ENCODE assay signal across 10 mouse cellular contexts in genomic region chr17:85190128-85190435, GRCm38 (mm10).
DNase-seq lines count a peak whose midpoint lies in the region; ATAC-seq lines count a peak whose summit lies in the region.
"Had no signal": no experiment of that assay in that cellular context is flagged by ENCODE, and none has a peak within 500 bp of the region (broad histone marks: within the 10 kb centered on the region; RNA-seq: fewer than 3 reads in every experiment).

No protein-coding gene starts in this region.

- ATAC-seq in forebrain, embryonic 12.5 days (ENCODE audit: low FRiP score): no peak
- no peak; the same call in 1 of the 2 replicates for ATAC-seq in neural tube, embryonic 13.5 days (ENCODE audit: low read depth)
- no peak for ATAC-seq in liver, embryonic 12.5 days
- ATAC-seq in megakaryocyte-erythroid progenitor cell, adult 5-6 weeks (replicated peaks; ENCODE audit: low FRiP score, low TSS enrichment, poor library complexity, severe bottlenecking): no peak

- under 1% methylated on average over 7 of the region's 7 CpGs for WGBS in forebrain, embryonic 12.5 days
- 4% methylated on average over 7 of the region's 7 CpGs for WGBS in neural tube, embryonic 13.5 days
- WGBS in liver, embryonic 12.5 days (ENCODE audit: insufficient replicate concordance): 49% methylated on average over 7 of the region's 7 CpGs

- H3K36me3 ChIP-seq in forebrain, embryonic 12.5 days (replicated peaks): no peaks in the 10 kb centered on the region
- no peaks in the 10 kb centered on the region for H3K36me3 ChIP-seq in neural tube, embryonic 13.5 days
- no peaks in the 10 kb centered on the region for H3K36me3 ChIP-seq in liver, embryonic 12.5 days
- H3K36me3 ChIP-seq: embryonic facial prominence, embryonic 15.5 days; heart, embryonic 15.5 days had no signal

- no peak overlapping the region for H3K9ac ChIP-seq in forebrain, embryonic 12.5 days
- peak overlapping the region; percentile 54 for H3K9ac ChIP-seq in neural tube, embryonic 13.5 days
- H3K9ac ChIP-seq in liver, embryonic 12.5 days: no peak overlapping the region
- H3K9ac ChIP-seq: embryonic facial prominence, embryonic 15.5 days; heart, embryonic 15.5 days had no signal

- H3K4me3 ChIP-seq in forebrain, embryonic 12.5 days (replicated peaks): no peak overlapping the region
- H3K4me3 ChIP-seq in neural tube, embryonic 13.5 days: no peak overlapping the region
- H3K4me3 ChIP-seq in liver, embryonic 12.5 days: no peak overlapping the region
- H3K4me3 ChIP-seq: heart, embryonic 15.5 days had no signal

- H3K27ac ChIP-seq in forebrain, embryonic 12.5 days: no peak overlapping the region
- no peak overlapping the region for H3K27ac ChIP-seq in neural tube, embryonic 13.5 days (replicated peaks)
- no peak overlapping the region for H3K27ac ChIP-seq in liver, embryonic 12.5 days
- H3K27ac ChIP-seq: embryonic facial prominence, embryonic 15.5 days; heart, embryonic 15.5 days had no signal

- no peaks in the 10 kb centered on the region for H3K9me3 ChIP-seq in forebrain, embryonic 12.5 days
- no peaks in the 10 kb centered on the region for H3K9me3 ChIP-seq in neural tube, embryonic 13.5 days
- H3K9me3 ChIP-seq in liver, embryonic 12.5 days (replicated peaks): no peaks in the 10 kb centered on the region
- H3K9me3 ChIP-seq: embryonic facial prominence, embryonic 15.5 days; heart, embryonic 15.5 days had no signal

- peaks cover 5% of the 10 kb centered on the region for H3K4me1 ChIP-seq in forebrain, embryonic 12.5 days
- H3K4me1 ChIP-seq in neural tube, embryonic 13.5 days (replicated peaks): peaks cover 5% of the 10 kb centered on the region
- no peaks in the 10 kb centered on the region for H3K4me1 ChIP-seq in liver, embryonic 12.5 days
- H3K4me1 ChIP-seq: heart, embryonic 15.5 days had no signal

- DNase-seq in ZHBTc4 (ENCODE audit: low read depth, low spot score): peak; percentile 51
- peak; percentile 25 to 54 for DNase-seq in kidney, adult 8-10 months
- DNase-seq in left cerebral cortex, adult 9 months (ENCODE audit: low spot score in 2 of 2): no peak
- no peak for DNase-seq in spleen, postnatal 4 days (ENCODE audit: low spot score in 2 of 2)

- H3K27me3 ChIP-seq in forebrain, embryonic 12.5 days: peaks cover 4% of the 10 kb centered on the region; the same call in 1 of the 2 replicates
- no peaks in the 10 kb centered on the region for H3K27me3 ChIP-seq in neural tube, embryonic 13.5 days
- H3K27me3 ChIP-seq in liver, embryonic 12.5 days (replicated peaks): peaks cover 4% of the 10 kb centered on the region; the same call in 1 of the 2 replicates
- H3K27me3 ChIP-seq: embryonic facial prominence, embryonic 15.5 days; heart, embryonic 15.5 days had no signal

- H3K4me2 ChIP-seq in forebrain, embryonic 12.5 days: peak overlapping the region; percentile 23; the same call in 1 of the 2 replicates
- H3K4me2 ChIP-seq in neural tube, embryonic 13.5 days: peak overlapping the region; percentile 43
- H3K4me2 ChIP-seq in liver, embryonic 12.5 days: no peak overlapping the region

Comparison
In these comparisons a context has a peak if more than half of its experiments do, and no peak if none do; other contexts are left out.
1. DNase-seq: peak in ZHBTc4 (single experiment) and kidney, adult 8-10 months (2 of 2); none in left cerebral cortex, adult 9 months (0 of 2) and spleen, postnatal 4 days (0 of 2).